Mouse (Mus musculus) spleen, postnatal 4 days (tissue): Measurements from ENCODE around the gene Col18a1.
"Not testable (repeated sequence)": the region's sequence is repeated elsewhere in the genome, so short reads cannot be mapped to it uniquely, and the experiment has no call there.

Experiments used
- DNase-seq, 2 experiments: peaks; one replicate each; pipeline ENCODE4 v3.0.0; 2022; ENCODE audit warnings: low spot score in 2 of 2

Gene Col18a1

GRCm38 (mm10) chr10:77135274-77135829 is 31.0 kb downstream of the Col18a1 start:
- DNase-seq, result peak in 1 of 2 experiments; percentile 32

GRCm38 (mm10) chr10:77134807-77135152 is 31.6 kb downstream of the Col18a1 start:
- not testable (repeated sequence) for DNase-seq

GRCm38 (mm10) chr10:77133951-77134806 is 32.2 kb downstream of the Col18a1 start:
- peak in 1 of 2 experiments; percentile 32 for DNase-seq

- no peak for DNase-seq
These were observed 34.2 kb downstream of the Col18a1 start for GRCm38 (mm10) chr10:77132118-77132517.

GRCm38 (mm10) chr10:77131536-77131935 is 34.8 kb downstream of the Col18a1 start:
- DNase-seq, result no peak

- DNase-seq, result peak; percentile 86 to 94
These were observed 35.6 kb downstream of the Col18a1 start for GRCm38 (mm10) chr10:77130561-77131240.

GRCm38 (mm10) chr10:77129637-77130410 is 36.5 kb downstream of the Col18a1 start:
- DNase-seq, result no peak

- DNase-seq, result no peak
These were observed 38.4 kb downstream of the Col18a1 start for GRCm38 (mm10) chr10:77127926-77128325.

- no peak for DNase-seq
These were observed 39.8 kb downstream of the Col18a1 start for GRCm38 (mm10) chr10:77126590-77126989.

- DNase-seq, result no peak
These were observed 41.1 kb downstream of the Col18a1 start for GRCm38 (mm10) chr10:77125078-77125731.

- no peak for DNase-seq
These were observed 42.4 kb downstream of the Col18a1 start for GRCm38 (mm10) chr10:77123953-77124352.

GRCm38 (mm10) chr10:77121287-77122022 is 44.9 kb downstream of the Col18a1 start:
- no peak for DNase-seq

- DNase-seq, result no peak
These were observed 45.8 kb downstream of the Col18a1 start for GRCm38 (mm10) chr10:77120501-77120900.

GRCm38 (mm10) chr10:77119437-77119836 is 46.9 kb downstream of the Col18a1 start:
- DNase-seq, result no peak

- DNase-seq, result no peak
These were observed 48.0 kb downstream of the Col18a1 start for GRCm38 (mm10) chr10:77118361-77118760.

- no peak for DNase-seq
These were observed 49.6 kb downstream of the Col18a1 start for GRCm38 (mm10) chr10:77116537-77117455.

- no peak for DNase-seq
These were observed 52.7 kb downstream of the Col18a1 start for GRCm38 (mm10) chr10:77113489-77114240.

GRCm38 (mm10) chr10:77111550-77112249 is 54.6 kb downstream of the Col18a1 start:
- no peak for DNase-seq
